Mouse (Mus musculus): ENCODE measurements around the gene Sox4.

The Sox4 gene

DNA sequence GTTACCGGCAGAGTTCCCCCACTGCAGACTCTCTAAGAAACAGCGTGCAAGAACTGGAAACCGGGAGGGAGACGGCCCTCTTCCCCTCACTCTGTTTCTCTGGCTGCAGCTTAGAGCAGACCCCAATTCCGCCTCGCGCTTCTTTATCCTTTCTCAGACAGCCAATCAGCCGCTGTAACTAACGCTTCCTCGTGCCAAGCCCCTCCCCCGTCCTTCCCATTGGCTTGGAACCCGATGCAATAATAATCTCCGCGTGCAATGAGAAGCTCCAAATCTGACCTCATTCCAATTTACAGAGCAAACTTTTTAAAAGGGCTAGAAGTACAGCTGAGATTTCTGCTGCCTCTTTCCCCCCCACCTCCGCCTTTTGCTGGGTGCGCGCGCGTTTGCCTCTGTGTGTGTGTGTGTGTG, at the start of gene Sox4:
TSS of gene Sox4 (minus strand) at position 133 of the 411 bp plus-strand sequence.
- peak; percentile 92 for DNase-seq (ENCODE audit: low read depth, low spot score)

DNA sequence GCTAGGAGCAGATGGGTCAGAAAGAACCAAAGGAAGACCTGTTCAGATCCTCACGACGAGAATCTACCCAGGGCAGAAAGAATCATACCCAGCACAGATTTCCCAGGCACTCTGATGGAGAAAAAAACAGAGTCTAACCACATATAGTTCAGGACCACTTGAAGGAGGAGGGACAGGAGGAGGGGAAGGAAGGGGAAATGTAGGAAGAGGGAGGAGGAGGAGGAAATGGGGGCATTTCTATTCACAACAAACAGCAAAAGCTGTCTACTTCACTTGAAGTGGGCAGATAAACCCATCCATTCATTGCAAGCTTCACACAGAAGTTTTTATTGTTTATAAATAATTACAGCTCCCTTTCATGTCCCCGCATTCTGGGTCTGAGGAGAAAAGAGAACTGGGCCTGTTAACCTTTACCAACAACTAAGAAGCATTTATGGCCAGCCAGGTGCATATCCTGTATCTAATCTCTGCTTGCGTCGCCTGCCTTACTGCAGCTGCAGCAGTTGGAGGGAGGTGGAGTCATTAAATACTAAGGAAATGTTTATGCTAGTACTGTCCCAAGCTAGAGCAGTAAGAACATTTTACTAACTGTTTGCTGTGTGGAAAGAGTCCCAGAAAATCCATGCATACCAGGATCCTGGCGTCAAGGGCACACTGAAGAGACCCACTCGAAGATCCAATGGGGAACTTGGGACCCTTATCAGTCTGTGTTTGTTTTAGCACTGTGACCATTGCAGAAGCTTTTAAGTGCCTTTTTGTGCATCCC, 38.6 kb upstream of the Sox4 start:
- no peak for DNase-seq (ENCODE audit: low read depth, low spot score)

DNA sequence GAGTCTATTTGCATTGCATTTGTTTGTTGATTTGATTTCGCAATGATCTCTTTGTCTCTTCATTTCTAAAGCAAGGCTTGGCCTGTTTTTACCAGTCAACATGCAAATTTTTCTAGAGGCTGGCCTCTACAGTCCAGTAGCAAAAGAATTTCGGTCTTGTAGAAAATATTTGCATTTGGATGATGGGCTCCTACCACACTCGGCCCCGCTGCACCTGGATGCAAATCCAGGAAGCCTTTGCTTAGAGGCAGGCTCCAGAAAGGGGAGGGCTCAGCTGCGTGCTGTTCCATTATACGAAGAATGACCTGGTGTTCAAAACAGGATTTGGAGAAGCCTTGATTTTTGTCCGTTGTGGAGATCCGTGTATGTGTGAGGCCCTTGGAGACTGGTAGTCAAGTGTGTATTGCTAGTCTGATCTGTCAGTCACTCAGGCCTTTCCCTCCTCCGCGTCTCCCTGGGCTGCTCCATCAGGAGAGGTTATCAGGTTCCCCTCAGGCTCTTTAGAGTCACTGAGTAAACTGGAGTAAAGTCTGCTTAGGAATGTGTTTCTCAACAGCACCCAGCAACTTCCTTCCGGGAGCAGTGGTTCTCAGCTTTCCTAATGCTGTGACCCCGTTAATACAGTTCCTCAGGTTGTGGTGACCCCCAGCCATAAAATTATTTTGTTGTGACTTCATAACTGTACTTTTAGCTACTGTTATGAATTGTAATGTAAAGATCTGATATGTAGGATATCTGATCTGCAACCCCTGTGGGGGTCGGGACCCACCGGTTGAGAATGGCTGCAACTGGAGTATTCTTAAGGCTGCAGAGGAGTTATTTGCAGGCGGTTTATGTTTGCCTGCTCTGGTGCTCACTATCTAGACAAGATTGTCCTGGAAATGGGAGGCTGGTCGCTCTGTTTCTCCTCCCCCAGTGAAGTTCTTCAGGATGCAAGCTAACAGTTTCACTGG, 35.5 kb upstream of the Sox4 start:
- DNase-seq (ENCODE audit: low read depth, low spot score): no peak

DNA sequence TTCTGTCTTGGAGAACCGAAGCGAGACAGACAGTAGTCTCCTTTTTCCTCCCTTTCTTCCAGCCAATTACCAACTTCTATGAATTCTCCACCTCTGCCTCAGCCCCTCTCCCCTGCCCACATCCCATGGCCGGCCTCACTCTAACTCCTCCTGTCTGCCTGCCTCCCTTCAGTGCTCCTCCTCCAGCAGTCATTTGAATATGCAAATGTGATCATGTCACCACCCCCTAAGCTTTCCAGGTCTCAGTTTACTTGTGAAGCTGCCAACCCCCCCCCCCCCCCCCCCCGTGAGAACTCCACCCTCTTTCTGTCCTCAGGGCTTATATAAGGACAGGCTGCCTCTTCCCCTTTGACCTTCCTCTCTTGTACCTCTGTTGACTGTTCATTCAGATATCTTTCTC, 27.2 kb upstream of the Sox4 start:
- no peak for DNase-seq (ENCODE audit: low read depth, low spot score)

DNA sequence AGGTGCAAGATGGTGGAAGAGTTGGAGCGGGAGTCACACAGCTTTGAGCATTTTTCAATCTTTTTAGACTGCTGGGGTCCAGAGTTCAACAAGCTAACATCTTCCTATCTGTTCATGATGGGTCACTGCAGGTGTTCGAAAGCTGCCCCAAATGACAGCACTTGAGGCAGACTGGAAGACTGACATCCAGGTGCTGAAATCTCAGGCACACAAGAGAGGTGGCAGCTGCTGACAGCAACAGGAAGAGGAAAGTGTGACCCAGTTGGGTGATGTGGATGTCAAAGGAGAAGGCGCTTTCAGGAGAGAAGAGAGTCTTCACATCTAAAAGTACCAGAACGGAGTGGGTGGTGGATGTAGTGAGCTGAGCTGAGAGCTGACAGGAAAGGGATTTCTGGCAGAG, 21.5 kb upstream of the Sox4 start:
- no peak for DNase-seq (ENCODE audit: low read depth, low spot score)

DNA sequence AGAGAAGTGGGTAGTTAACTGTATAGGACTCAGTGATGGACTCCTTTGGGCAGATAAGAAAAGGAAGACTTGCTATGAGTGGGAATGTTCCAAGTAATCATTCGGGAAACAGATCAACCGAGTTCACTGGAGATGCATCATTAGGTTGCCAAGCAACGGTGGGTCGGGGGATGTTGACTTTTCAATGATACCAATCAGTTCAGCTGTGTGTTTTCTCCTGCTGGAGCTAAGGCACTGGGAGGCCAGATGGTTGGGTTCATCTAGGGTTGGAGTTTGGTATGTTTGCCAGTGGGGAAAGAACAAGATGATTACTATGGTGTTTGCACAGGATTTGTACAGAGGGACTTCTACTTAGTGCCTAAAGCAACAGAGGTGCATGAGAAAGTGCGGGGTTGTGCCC, 21.1 kb upstream of the Sox4 start:
- no peak for DNase-seq (ENCODE audit: low read depth, low spot score)

DNA sequence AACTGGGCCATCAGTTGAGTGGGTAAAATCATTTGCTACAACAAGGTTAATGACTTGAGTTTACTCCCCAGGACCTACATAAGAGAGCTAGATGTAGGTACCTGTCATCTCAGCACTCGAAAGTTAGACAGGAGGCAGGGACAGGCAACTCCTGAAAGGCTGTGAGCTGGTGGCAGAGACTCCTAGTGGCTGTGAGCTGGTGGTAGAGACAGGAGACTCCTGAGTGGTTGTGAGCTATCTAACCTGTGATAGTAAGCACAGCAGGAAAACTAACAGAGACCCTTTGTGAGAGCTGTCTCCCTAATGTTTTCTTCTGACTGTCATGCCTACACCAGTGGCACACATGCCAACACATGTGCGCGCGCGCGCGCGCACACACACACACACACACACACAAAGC, 7.4 kb upstream of the Sox4 start:
- DNase-seq (ENCODE audit: low read depth, low spot score): no peak

DNA sequence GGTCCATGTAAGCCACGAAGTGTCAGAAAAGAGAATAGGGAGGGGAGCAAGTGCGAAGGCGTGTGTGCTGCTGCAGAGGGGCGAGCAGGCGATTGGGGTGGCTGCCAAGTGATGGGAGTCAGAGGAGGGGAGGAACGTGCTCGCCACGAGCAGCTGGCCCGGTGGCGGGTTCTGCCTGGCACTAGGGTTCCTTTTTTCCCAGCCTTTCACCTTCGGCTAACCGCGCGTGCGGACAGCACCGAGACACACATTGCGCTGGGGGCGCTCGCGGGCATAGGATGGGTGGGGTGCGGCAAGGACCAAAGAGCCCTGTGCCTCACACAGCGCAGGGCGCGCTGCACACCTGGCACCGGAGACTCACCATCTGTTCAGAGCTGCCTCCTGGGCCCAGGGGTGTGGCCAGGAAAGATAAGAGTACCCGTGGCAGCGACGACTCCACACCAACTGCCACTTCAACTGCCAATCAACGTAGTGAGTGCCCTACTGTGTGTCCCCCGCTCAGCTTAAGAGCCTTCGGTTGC, 6.0 kb upstream of the Sox4 start:
- peak; percentile 82 for DNase-seq (ENCODE audit: low read depth, low spot score)

DNA sequence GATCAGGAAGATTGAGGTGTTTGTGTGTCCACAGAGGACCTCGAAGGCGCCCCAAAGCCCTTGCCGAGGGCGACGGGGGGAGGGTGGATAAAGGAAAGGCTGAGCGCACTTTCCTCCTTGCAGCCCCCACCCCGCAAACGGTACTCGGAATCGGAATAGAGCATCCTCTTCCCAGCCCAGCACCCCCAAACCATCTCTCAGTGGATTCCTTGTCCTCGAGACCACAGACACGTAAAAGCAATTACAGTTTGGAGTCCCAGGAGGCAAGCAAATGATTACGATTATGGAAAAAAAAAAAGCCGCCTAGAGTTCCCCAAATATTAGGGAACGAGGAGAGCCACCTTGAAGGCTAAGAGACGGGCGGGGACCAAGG, 5.5 kb upstream of the Sox4 start:
- no peak for DNase-seq (ENCODE audit: low read depth, low spot score)

DNA sequence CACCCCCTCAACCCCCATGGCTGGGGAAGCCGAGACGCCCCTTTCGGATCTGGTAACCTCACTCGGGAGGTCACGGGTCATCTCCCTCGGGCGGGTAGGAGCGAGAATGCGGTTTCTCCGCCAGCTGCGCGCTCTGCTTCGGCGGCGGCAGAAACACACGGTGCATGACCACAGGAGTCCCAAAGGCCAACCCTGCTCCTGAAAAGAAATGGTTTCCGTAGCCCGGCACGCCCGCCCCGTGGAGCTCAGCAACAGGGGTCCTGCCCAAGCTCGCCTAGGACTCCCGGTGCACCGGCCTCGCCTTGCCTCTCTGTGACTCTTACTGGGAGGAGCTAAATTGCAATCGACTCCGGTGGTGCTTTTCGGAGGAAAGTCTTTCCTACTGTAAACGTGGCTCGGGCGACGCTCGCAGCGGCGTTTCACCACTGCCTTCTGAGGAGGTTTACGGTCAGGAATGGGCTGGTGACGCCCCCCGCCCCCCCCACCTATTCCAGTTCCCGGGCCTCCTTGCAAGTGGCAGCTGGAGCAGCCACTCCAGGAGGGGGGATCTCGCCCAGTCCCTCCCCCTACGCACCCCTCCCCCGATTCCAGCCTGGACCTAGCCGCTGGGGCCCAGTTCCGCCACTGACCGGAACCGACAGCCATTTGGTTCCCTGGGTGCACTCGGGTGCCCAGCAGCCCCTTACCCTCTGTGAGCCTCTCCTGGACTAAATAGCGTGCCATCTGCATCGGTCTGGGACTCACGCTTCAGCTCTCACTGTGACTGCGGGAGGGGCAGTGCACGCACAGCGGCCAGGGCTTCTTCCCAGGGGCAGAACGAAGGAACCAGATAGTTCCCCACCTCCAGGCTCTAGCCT, 4.9 kb upstream of the Sox4 start:
- peak; percentile 72 for DNase-seq (ENCODE audit: low read depth, low spot score)

DNA sequence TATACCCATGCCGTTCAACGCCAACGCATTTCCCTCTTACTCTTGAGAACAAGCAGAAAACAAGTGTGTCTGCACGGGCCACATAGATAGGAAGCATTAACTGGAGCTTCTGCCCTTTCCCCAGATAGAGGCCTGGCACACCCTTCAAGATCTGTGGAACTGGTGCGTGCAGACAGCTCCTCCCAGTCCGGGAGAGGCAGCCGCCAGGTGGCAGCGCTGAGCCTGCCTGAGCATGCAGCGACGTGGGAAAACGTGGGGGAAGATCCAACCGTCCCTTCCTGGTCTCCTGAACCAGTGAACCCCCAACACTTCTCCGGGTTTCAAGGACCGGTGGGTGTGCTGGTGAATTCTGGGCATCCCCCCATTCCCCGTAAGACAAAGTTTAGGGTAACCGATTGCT, 4.3 kb upstream of the Sox4 start:
- DNase-seq (ENCODE audit: low read depth, low spot score): peak; percentile 92

DNA sequence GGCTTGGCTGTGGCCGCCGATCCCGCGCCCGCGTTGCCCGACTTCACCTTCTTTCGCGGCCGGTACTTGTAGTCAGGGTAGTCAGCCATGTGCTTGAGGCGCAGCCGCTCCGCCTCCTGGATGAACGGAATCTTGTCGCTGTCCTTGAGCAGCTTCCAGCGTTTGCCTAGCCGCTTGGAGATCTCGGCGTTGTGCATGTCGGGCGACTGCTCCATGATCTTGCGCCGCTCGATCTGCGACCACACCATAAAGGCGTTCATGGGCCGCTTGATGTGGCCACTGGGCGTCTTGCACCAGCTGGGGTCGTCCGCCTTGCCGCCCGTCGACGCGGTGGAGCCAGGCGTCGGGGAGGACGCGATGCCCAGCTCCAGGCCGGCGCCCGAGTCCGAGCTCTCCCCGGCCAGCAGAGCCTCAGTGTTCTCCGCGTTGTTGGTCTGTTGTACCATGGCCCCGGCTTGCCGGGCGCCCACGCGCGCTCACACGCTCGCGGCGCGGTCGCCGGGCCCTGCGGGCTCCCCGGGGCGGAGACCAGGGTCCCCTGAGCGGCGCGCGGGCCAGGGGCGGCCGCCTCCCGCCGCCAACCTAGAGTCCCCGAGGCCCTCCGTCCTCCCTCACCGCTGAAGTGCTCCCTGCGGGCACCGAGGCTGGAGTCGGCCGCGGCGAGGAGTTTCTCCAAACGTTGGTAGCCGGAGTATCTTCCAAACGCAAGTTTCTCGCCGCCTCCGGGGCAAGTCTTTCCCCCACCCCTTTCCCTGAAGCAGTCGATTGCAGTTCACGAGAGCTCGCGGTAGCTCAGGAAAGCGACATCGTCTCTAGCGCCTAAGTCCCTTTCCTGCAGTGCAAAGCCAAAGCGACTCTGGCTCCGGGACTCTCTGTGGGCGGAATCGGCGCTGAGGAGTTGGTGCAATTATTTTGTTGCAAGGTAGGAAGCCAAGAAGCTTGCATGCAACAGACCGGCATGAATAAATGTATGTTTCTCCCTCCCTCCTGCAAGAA, 639 bp downstream of the Sox4 start:
- DNase-seq (ENCODE audit: low read depth, low spot score): peak; percentile 72

DNA sequence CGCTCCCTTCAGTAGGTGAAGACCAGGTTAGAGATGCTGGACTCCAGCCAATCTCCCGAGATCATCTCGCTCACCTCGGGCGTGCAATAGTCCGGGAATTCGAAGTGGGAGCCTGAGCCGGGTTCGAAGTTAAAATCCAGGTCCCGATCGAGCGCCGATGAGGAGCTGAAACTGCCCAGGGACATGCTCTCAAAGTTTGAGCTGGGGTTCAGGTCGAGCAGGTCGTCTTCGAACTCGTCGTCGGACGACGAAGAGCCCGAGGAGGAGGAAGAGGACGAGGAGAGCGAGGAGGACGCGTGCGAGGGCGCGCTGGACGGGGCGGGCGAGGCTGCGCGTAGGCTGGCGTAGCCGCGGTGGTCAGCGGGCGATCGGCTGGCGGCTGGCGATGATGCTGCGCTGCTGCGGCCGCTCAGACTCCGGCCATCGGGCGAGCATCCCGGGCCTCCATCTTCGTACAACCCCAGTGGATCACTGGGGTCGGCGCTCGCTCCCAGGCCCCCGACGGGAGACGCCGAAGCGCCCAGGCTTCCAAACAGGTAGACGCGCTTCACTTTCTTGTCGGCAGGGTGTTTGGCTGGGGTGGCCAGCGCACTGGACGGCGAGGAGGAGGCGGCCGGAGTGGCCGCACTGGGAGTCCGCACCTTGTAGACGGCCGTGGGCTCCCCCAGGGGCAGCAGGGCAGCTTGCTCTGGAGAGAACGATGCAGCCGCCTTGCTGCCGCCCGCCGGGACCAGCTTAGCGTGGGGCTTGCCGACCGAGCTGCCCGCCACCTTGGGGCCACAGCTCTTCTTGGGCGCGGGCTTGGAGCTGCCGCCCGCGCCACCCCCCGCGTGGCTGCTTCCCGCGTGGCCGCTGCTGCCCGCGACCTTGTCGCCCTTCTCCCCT, 1.6 kb downstream of the Sox4 start:
- DNase-seq (ENCODE audit: low read depth, low spot score): peak; percentile 43

DNA sequence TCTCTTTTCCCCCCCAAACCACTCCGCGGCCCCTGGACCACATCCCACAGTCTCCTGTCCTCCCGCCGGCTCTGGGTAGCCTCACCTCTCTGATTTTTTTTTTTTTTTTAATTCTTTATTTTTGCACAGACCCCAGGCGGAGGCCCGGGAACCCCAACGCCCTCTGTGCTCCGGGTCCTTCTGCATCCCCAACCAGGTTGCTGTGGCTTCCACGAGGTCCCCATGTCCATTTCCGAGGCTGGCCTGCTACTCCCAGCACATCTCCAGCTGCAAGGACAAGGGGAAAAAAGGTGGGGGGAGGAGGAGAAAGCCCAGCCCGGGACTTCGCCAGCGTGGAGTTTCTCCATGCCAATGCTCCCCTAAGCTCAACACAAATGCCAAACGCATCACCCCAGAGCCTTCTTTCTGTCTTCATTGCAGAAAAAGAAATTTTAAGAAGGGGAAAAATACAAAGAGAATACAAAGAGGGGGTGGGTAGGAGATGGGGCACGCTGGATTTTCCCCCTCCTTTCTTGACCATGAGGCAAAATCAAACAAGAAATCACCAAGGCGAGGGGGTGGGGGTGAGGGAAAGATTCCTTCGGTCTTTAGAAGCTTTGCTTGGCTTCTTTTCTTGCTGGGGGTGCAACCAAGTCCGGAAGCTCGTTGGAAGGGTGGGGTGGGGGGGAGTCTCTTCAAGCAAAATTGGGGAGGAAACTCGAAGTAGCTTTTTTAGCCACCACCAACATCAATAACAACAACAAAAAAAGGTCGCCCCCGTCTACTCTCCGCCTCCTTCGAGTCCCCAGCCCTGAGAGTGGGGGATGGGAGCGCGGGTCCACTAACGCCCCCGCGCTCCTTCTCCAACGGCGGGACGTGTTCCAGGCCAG, 2.7 kb downstream of the Sox4 start:
- peak; percentile 39 for DNase-seq (ENCODE audit: low read depth, low spot score)

DNA sequence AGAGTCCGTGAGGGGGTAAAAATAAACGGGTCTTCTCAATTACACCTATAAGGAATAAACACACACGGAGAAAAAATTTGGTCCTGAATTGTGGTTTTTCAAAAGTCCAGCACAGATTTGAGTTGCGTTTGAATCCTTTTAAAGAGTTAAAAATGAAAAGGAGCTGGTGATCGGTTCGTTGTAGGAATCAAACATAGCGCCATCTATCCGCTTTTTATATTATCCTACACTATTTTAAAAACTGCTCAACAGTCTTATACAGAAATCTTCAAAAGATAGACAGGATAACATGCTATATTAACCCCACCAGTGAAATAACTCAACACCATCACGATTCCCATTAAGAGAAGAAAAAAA, 3.3 kb downstream of the Sox4 start:
- DNase-seq (ENCODE audit: low read depth, low spot score): peak; percentile 44

DNA sequence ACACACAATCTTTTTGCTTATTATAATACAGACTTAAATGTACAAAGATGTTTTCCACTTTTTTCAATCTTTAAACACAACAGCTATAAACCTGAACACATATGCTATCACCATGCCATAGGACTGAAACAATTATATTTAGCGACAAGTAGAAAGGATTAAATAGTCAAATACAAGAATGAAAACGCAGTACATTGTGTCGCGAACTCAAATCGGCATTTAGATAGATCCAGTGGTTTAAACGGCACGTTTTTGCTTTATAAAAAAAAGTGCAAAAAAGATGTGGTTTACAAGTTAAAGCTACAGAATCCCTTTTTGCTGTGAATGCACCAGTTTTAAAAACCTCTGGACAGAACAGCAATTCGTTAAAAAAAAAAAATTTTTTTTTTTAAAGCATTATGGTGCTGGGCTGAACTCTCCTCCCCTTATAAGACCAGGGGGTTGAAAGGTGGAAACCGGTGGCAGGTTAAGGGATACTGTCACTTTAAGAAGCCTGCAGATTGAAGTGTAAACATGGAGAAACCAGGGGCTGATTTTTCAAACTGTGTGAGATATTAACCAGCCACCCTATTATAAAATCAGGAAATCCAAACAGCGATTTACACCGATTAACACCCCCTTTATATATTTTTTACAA, 4.1 kb downstream of the Sox4 start:
- no peak for DNase-seq (ENCODE audit: low read depth, low spot score)

DNA sequence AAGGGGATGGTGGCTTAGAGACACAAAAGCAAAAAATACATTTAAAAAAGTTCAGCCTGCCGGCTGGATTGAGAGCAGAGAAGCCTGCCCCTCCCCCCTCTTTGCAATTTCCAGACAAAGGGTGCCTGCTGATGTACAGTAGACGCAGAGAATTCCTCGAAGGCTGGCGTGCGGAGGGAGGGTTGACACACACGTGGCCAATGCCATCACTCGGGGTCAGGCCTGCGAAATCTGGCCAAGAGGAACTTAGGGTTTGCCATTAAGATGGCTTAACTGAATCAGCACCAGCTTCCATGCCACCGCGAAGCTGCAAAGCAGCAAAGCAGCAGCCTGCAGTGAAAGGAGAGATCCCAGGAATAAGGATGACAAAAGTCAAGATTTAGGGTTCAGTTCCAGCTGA, 5.0 kb downstream of the Sox4 start:
- DNase-seq (ENCODE audit: low read depth, low spot score): peak; percentile 22

Measured in CD4-positive, CD25-positive, alpha-beta regulatory T cell, adult 2 months (primary cell).